Mouse (Mus musculus) fat pad, adult 2 months (tissue): Measurements from ENCODE around the gene Dync1i1.

ENCODE experiments used
- DNase-seq: peaks from one replicate; pipeline ENCODE4 v3.0.0-alpha.2; 2011; ENCODE audit warnings: low read depth, low spot score; ENCODE audit errors: extremely low read depth

Gene Dync1i1

GRCm38 (mm10) chr6:6046729-6047424, 321.4 kb downstream of the Dync1i1 start:
- no peak for DNase-seq

- DNase-seq: no peak
Observed at GRCm38 (mm10) chr6:6052696-6053095, 327.3 kb downstream of the Dync1i1 start.

- no peak for DNase-seq
Observed at GRCm38 (mm10) chr6:6053946-6054345, 328.5 kb downstream of the Dync1i1 start.

GRCm38 (mm10) chr6:6058548-6058947, 333.1 kb downstream of the Dync1i1 start:
- no peak for DNase-seq

GRCm38 (mm10) chr6:6067201-6067600, 341.8 kb downstream of the Dync1i1 start:
- DNase-seq: no peak

- no peak for DNase-seq
Observed at GRCm38 (mm10) chr6:6070015-6070414, 344.6 kb downstream of the Dync1i1 start.

- DNase-seq: no peak
Observed at GRCm38 (mm10) chr6:6071038-6071437, 345.6 kb downstream of the Dync1i1 start.

GRCm38 (mm10) chr6:6075940-6076447, 350.6 kb downstream of the Dync1i1 start:
- no peak for DNase-seq

GRCm38 (mm10) chr6:6077234-6077633, 351.8 kb downstream of the Dync1i1 start:
- no peak for DNase-seq
